Mouse (Mus musculus) heart, postnatal 0 days (tissue): ENCODE measurements around the gene Ppp1r36. TPM values are rescaled to one million over a fixed set of nuclear protein-coding genes. Genes with fewer than 3 reads are reported as not detected.
"Not testable (repeated sequence)": the region's sequence is repeated elsewhere in the genome, so short reads cannot be mapped to it uniquely, and the experiment has no call there.

ENCODE experiments used
- ATAC-seq: fragments of 200-750 bp; cut with Nextera tagmentation; 2 replicates; pipeline ENCODE4 v1.8.0; 2017; ENCODE audit warnings: low read depth, moderate number of reproducible peaks, moderate library complexity; ENCODE audit not compliant: insufficient read depth
- DNase-seq: peaks from one replicate; pipeline ENCODE4 v3.0.0-alpha.2; 2016; ENCODE audit warnings: low spot score
- H3K27ac ChIP-seq: fragments of 300-500 bp; sonication (generic); 2 replicates; pipeline ENCODE4 v1.5.1; 2014; ENCODE audit warnings: low read depth, mild to moderate bottlenecking
- H3K27me3 ChIP-seq: fragments of 300-500 bp; sonication (generic); 2 replicates; pipeline ENCODE4 v1.6.1; 2014; ENCODE audit warnings: low read length, mixed read lengths; ENCODE audit not compliant: control insufficient read depth, insufficient read depth
- H3K36me3 ChIP-seq: fragments of 300-500 bp; sonication (generic); replicated peaks from 2 replicates; pipeline ENCODE4 v1.6.1; 2014; ENCODE audit warnings: low read length, mixed read lengths; ENCODE audit not compliant: control insufficient read depth, insufficient read depth
- H3K4me1 ChIP-seq: fragments of 300-500 bp; sonication (generic); 2 replicates; pipeline ENCODE4 v1.6.1; 2014; ENCODE audit warnings: antibody characterized with exemption; ENCODE audit not compliant: control insufficient read depth, insufficient read depth
- H3K4me2 ChIP-seq: fragments of 300-500 bp; sonication (generic); 2 replicates; pipeline ENCODE4 v1.6.1; 2014; ENCODE audit warnings: low read depth, mild to moderate bottlenecking, low read length, moderate library complexity
- H3K4me3 ChIP-seq: fragments of 300-500 bp; sonication (generic); 2 replicates; pipeline ENCODE4 v1.5.1; 2014; ENCODE audit warnings: low read depth, low read length
- H3K9ac ChIP-seq: fragments of 300-500 bp; sonication (generic); replicated peaks from 2 replicates; pipeline ENCODE4 v1.6.1; 2014; ENCODE audit warnings: low read depth, low read length, mixed read lengths
- H3K9me3 ChIP-seq: fragments of 300-500 bp; sonication (generic); replicated peaks from 2 replicates; pipeline ENCODE4 v1.6.1; 2016; ENCODE audit warnings: low read length; ENCODE audit not compliant: control insufficient read depth
- CTCF ChIP-seq: IDR thresholded peaks from 2 replicates; pipeline ENCODE4 v1.5.1; 2016; ENCODE audit warnings: antibody characterized with exemption, control low read depth, low read depth
- EP300 ChIP-seq: IDR thresholded peaks from 2 replicates; pipeline ENCODE4 v1.6.1; 2016; ENCODE audit warnings: antibody characterized with exemption, low read depth
- WGBS: fragments of 180-500 bp; shearing (Covaris S2); extraction: QIAGEN DNeasy Blood & Tissue Kit; methylation state at CpG from one replicate; pipeline ENCODE4 v1.1.7; 2014; 5-methylcytosine and 5-hydroxymethylcytosine counted together
- polyA plus RNA-seq: library from polyadenylated mRNA; unstranded; fragments of >200 nt; fragmentation: Nextera tagmentation; extraction: Ambion mirVana; gene quantifications from 2 replicates; pipeline ENCODE4 v1.2.1, GENCODE M21; 2015
- total RNA-seq: library from RNA; depleted of rRNA; stranded (reverse); fragments of >200 nt; gene quantifications from 2 replicates; pipeline ENCODE4 v1.2.3, GENCODE M21; 2014; ENCODE audit warnings: low replicate concordance

Ppp1r36 gene
- total and polyA plus RNA-seq, 2 experiments from 2014 or later, result 1.7 TPM; not detected in 1

DNA sequence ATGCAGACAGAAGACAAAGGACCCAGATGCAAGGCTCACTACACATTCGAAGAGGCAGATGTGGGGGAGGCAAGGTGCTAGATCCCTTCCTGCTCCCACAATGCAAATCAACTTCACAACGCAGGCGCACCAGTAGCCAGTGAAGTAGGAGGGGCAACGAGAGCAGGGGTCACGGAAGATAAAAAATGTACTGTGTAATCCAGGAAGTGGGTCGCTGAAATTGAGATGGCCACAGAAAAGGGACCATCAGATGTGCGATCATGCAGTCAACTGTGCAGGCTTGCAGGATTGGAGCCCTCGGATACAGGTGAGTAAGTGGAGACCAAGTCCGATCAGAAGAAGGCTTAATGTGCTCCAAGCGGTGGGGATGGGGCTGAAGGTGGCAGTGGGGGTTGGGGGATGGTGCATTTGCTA is 27.0 kb downstream of the Ppp1r36 start:
- Histone ChIP-seq H3K9ac (no peak overlapping the region), H3K4me1 (peaks cover 4% of the 10 kb centered on the region; the same call in 1 of the 2 replicates), H3K4me2 (peak overlapping the region; percentile 31; the same call in 1 of the 2 replicates), H3K9me3 (no peaks in the 10 kb centered on the region), H3K36me3 (no peaks in the 10 kb centered on the region), H3K4me3 (peak overlapping the region; percentile 9; the same call in 1 of the 2 replicates), H3K27ac (no peak overlapping the region), H3K27me3 (no peaks in the 10 kb centered on the region)
- no peak for TF ChIP-seq EP300
- TF ChIP-seq CTCF, result no peak
- no peak for DNase-seq
- no peak for ATAC-seq
- 49% methylated on average over 10 of the region's 10 CpGs for WGBS

DNA sequence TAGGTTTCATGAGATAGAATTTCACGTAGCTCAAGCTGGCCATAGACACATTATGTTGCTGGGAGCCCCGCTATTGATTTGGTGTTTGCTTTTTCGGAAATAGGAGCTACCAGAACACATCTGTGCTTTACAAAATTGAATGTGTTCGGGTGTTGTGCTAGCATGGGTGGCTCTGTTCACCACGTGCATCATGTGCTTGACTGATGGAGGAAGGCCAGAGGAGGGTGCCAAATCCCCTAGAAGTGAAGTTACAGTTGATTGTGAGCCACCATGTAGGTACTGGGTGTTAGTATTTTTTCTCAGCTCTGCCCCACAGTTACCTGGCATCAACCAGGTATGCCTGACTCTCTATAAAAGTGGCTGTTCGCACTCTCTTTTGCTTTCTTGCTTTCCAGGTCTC is 27.5 kb downstream of the Ppp1r36 start:
- H3K9ac ChIP-seq, result no peak overlapping the region
- no peaks in the 10 kb centered on the region for H3K27me3 ChIP-seq
- peak overlapping the region; percentile 31; the same call in 1 of the 2 replicates for H3K4me2 ChIP-seq
- ATAC-seq (no peak), DNase-seq (no peak)
- H3K27ac ChIP-seq, result no peak overlapping the region
- 78% methylated on average over 6 of the region's 6 CpGs for WGBS
- H3K36me3 ChIP-seq, result no peaks in the 10 kb centered on the region
- H3K9me3 ChIP-seq, result no peaks in the 10 kb centered on the region
- TF ChIP-seq CTCF, result no peak
- TF ChIP-seq EP300, result no peak
- H3K4me3 ChIP-seq, result peak overlapping the region; percentile 9; the same call in 1 of the 2 replicates
- H3K4me1 ChIP-seq, result peaks cover 4% of the 10 kb centered on the region; the same call in 1 of the 2 replicates

DNA sequence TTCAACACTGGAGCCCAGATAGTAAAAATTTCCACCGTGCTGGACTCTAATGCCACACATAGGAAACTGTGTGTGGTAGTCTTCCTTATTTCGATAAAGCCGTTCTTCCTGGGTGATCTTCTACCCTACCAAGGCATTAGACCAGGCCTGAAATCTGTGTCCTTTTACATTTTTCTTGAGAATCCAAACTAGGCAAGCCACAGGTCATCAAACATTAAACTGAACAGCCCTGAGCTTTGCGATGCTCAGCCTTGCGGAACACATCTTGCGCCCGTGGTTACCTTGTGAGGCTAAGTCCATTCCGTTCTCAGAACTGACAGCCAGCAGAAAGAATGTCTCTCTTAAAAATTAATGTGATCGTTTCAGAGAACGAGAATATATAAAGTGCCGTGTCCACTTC is 28.9 kb downstream of the Ppp1r36 start:
- Histone ChIP-seq H3K4me2 (no peak overlapping the region), H3K9ac (no peak overlapping the region), H3K27me3 (no peaks in the 10 kb centered on the region), H3K27ac (no peak overlapping the region), H3K9me3 (no peaks in the 10 kb centered on the region), H3K4me1 (peaks cover 4% of the 10 kb centered on the region; the same call in 1 of the 2 replicates), H3K36me3 (no peaks in the 10 kb centered on the region), H3K4me3 (no peak overlapping the region)
- TF ChIP-seq EP300 (no peak), CTCF (no peak)
- ATAC-seq, result no peak
- 91% methylated on average over 11 of the region's 11 CpGs for WGBS
- no peak for DNase-seq

DNA sequence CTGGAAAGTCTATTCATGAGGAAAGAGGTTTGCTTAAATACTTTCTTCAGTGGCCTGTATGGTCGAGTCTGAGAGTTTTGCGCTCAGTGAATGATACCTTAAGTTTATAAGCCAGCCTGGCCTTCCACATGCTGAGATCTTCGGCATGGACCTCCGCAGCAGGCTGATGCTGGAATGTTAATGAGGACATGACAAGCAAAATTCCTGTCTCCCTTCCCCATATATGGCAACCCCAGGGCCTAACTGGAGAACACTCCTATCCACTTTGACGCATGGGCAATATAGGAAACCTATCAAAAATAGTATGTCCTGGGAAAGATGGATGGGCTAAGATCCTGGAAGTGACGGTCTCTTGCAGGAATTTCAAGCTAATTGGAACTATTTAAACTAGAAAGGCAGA is 30.8 kb downstream of the Ppp1r36 start:
- no peak for TF ChIP-seq CTCF
- no peak for TF ChIP-seq EP300
- 41% methylated on average over 6 of the region's 6 CpGs for WGBS
- Histone ChIP-seq H3K27ac (peak overlapping the region; percentile 18; the same call in 1 of the 2 replicates), H3K27me3 (no peaks in the 10 kb centered on the region), H3K9me3 (no peaks in the 10 kb centered on the region), H3K9ac (0 out of 2 replicates have a peak overlapping the region, but pooled peaks have one; percentile 9), H3K4me3 (peak overlapping the region; percentile 1; the same call in 1 of the 2 replicates), H3K36me3 (no peaks in the 10 kb centered on the region), H3K4me1 (peaks cover 4% of the 10 kb centered on the region; the same call in 1 of the 2 replicates), H3K4me2 (peak overlapping the region; percentile 38)
- ATAC-seq (peak; percentile 77; the same call in 1 of the 2 replicates), DNase-seq (peak; percentile 39)

DNA sequence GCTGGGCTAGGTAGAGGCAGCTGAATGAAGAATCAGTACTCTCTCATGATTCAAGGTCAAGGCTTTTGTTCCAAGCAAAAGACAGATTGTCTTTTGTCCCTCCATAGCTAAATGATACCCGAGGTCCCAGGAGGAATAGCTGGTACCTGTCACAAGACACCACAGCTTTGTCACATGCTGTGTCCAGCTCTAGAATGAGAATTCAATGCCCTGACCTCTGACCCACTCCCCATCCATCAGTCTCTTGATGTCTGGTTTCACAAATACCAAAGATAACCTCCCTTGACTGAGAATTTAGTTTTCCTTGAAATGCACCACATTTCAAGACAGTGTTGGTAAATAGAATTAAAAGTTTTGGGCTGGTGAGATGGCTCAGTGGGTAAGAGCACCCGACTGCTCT is 34.9 kb downstream of the Ppp1r36 start:
- WGBS, result 52% methylated on average over 2 of the region's 2 CpGs
- no peak for ATAC-seq

DNA sequence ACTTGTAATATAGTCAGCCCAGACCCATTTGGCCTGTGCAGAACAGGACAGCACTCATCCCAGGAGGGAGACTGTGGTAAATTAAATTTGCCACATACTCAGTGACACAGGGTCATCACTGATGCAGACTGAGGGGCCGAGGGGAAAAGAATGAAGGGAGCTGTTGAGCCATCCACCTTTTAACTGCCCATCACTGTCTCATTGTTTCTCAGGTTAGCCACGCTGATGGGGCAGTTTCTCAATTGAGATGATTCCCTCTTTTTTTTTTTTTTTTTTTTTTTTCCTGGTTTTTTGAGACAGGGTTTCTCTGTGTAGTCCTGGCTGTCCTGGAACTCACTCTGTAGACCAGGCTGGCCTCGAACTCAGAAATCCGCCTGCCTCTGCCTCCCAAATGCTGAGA is 41.1 kb downstream of the Ppp1r36 start:
- not testable (repeated sequence) for H3K9me3 ChIP-seq, H3K4me1 ChIP-seq, DNase-seq, H3K4me3 ChIP-seq, H3K9ac ChIP-seq, H3K36me3 ChIP-seq, ATAC-seq, H3K27ac ChIP-seq, H3K4me2 ChIP-seq, H3K27me3 ChIP-seq
- 92% methylated on average over 3 of the region's 4 CpGs for WGBS

More for the DNA sequence above, 34.9 kb downstream of the Ppp1r36 start:
- Histone ChIP-seq H3K36me3 (no peaks in the 10 kb centered on the region), H3K4me1 (peaks cover 4% of the 10 kb centered on the region; the same call in 1 of the 2 replicates), H3K27ac (no peak overlapping the region), H3K4me2 (no peak overlapping the region), H3K9ac (no peak overlapping the region), H3K4me3 (no peak overlapping the region), H3K9me3 (no peaks in the 10 kb centered on the region), H3K27me3 (no peaks in the 10 kb centered on the region)
- DNase-seq, result no peak
- TF ChIP-seq CTCF (no peak), EP300 (no peak)
